51 mouse cellular contexts compared by ENCODE assay signal in the genomic region with DNA sequence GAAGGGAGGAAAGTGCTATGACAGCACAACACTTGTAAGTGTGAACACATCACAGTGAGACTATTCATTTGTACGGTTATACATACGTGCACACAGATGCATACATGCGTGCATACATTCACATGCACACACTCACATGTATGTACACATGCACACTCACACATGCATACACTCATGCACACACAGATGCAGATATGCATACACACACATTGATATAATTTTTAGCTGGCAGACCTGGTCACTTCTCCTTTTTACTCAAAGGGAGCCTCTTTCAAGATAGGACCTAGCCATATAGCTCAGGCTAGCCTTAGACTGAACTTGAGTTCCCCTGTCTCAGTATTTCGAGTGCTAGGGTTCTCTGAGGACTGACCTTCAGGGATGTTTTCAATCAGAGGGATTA. TPM values are rescaled to one million over a fixed set of nuclear protein-coding genes. Genes with fewer than 3 reads are reported as not detected.
"Had no signal": no experiment of that assay in that cellular context is flagged by ENCODE, and none has a peak within 500 bp of the region (broad histone marks: within the 10 kb centered on the region; RNA-seq: fewer than 3 reads in every experiment).

No protein-coding gene starts in this region.

- H3K4me1 ChIP-seq: heart, embryonic 12.5 days; heart, embryonic 13.5 days; heart, embryonic 15.5 days; hindbrain, embryonic 10.5 days; hindbrain, embryonic 12.5 days; hindbrain, embryonic 13.5 days; hindbrain, embryonic 15.5 days; intestine, embryonic 15.5 days; kidney, embryonic 15.5 days had no signal

- H3K9ac ChIP-seq: heart, embryonic 12.5 days; heart, embryonic 13.5 days; heart, embryonic 15.5 days; hindbrain, embryonic 12.5 days; hindbrain, embryonic 13.5 days; hindbrain, embryonic 14.5 days; hindbrain, embryonic 15.5 days; intestine, embryonic 15.5 days; kidney, embryonic 15.5 days had no signal

- DNase-seq: heart, postnatal 10 days; heart, postnatal 14 days; heart, postnatal 36 days; heart, postnatal 4 days; kidney, adult 11 months; kidney, adult 18-20 months; kidney, adult 2 months; kidney, adult 8-10 months; kidney, adult 9 months; kidney, postnatal 10 days; kidney, postnatal 14 days; kidney, postnatal 25 days; kidney, postnatal 36 days; kidney, postnatal 4 days; layer of hippocampus, adult 9-11 months; layer of hippocampus, postnatal 36 days had no signal

- H3K4me3 ChIP-seq: heart, embryonic 12.5 days; heart, embryonic 13.5 days; heart, embryonic 15.5 days; hindbrain, embryonic 10.5 days; hindbrain, embryonic 12.5 days; hindbrain, embryonic 13.5 days; hindbrain, embryonic 15.5 days; intestine, embryonic 15.5 days; kidney, embryonic 15.5 days; layer of hippocampus, adult 2 months; left cerebral cortex, adult 2 months had no signal

- H3K27me3 ChIP-seq: heart, embryonic 12.5 days; heart, embryonic 13.5 days; heart, embryonic 15.5 days; hindbrain, embryonic 12.5 days; hindbrain, embryonic 13.5 days; hindbrain, embryonic 15.5 days; intestine, embryonic 15.5 days; kidney, embryonic 15.5 days had no signal

- H3K27ac ChIP-seq: heart, embryonic 13.5 days; heart, embryonic 15.5 days; hindbrain, embryonic 10.5 days; hindbrain, embryonic 12.5 days; hindbrain, embryonic 13.5 days; hindbrain, embryonic 14.5 days; hindbrain, embryonic 15.5 days; hindbrain, postnatal 0 days; intestine, embryonic 15.5 days; kidney, embryonic 15.5 days; kidney, postnatal 0 days; layer of hippocampus, adult 2 months; left cerebral cortex, adult 2 months had no signal

- ATAC-seq: hindbrain, embryonic 16.5 days; hindbrain, postnatal 0 days; inflammation-experienced regulatory T-cells, adult 6 months; intestine, embryonic 15.5 days; intestine, embryonic 16.5 days; intestine, postnatal 0 days had no signal

- H3K9me3 ChIP-seq: heart, embryonic 12.5 days; heart, embryonic 13.5 days; heart, embryonic 15.5 days; hindbrain, embryonic 10.5 days; hindbrain, embryonic 12.5 days; hindbrain, embryonic 13.5 days; hindbrain, embryonic 15.5 days; intestine, embryonic 15.5 days; kidney, embryonic 15.5 days had no signal

- H3K36me3 ChIP-seq: heart, embryonic 12.5 days; heart, embryonic 13.5 days; heart, embryonic 15.5 days; hindbrain, embryonic 10.5 days; hindbrain, embryonic 12.5 days; hindbrain, embryonic 13.5 days; hindbrain, embryonic 15.5 days; intestine, embryonic 15.5 days; kidney, embryonic 15.5 days had no signal

- H3K4me2 ChIP-seq: heart, embryonic 11.5 days; heart, embryonic 12.5 days; heart, embryonic 13.5 days; heart, embryonic 15.5 days; hindbrain, embryonic 12.5 days; hindbrain, embryonic 13.5 days; hindbrain, embryonic 14.5 days; hindbrain, embryonic 15.5 days; intestine, embryonic 15.5 days; kidney, embryonic 15.5 days had no signal

RNA-seq across cellular contexts. Expression of a gene that starts 20.9 kb away (rescaled TPM):
- total RNA-seq: heart, postnatal 10 days; heart, postnatal 14 days; heart, postnatal 25 days; heart, postnatal 36 days; heart, postnatal 4 days; hematopoietic stem cell, adult 5-6 weeks; hindbrain, postnatal 0 days; layer of hippocampus, adult 18-20 months; layer of hippocampus, adult 2 months; layer of hippocampus, adult 8-10 months; layer of hippocampus, postnatal 10 days; layer of hippocampus, postnatal 14 days; layer of hippocampus, postnatal 25 days; layer of hippocampus, postnatal 36 days; left cerebral cortex, adult 18-20 months; left cerebral cortex, adult 2 months; left cerebral cortex, adult 8-10 months had no signal
- polyA plus RNA-seq: heart, embryonic 11.5 days; heart, embryonic 12.5 days; heart, embryonic 13.5 days; heart, embryonic 14.5 days; heart, embryonic 15.5 days; heart, embryonic 16.5 days; heart, postnatal 0 days; hindbrain, embryonic 10.5 days; hindbrain, embryonic 11.5 days; hindbrain, embryonic 12.5 days; hindbrain, embryonic 13.5 days; hindbrain, embryonic 14.5 days; hindbrain, embryonic 15.5 days; hindbrain, embryonic 16.5 days; hindbrain, postnatal 0 days; inflammation-experienced regulatory T-cells, adult 6 months; intestine, embryonic 14.5 days; intestine, embryonic 15.5 days; intestine, embryonic 16.5 days; intestine, postnatal 0 days; kidney, adult 2 months; kidney, embryonic 14.5 days; kidney, embryonic 15.5 days; kidney, postnatal 0 days; large intestine, adult 2 months had no signal
